Mouse (Mus musculus) CH12.LX (cell line): ENCODE results near the gene Lypd6.

Source experiments
- CTCF ChIP-seq, 2 experiments: IDR thresholded peaks in 1 of 2; conservative IDR thresholded peaks in 1 of 2; 2 replicates each; pipeline ENCODE4 v1.5.1; 2011 to 2012; ENCODE audit warnings: low read depth in 2 of 2, low read length in 2 of 2, improper control_type of control experiment in 1 of 2, inconsistent platforms in 1 of 2, mild to moderate bottlenecking in 1 of 2, moderate library complexity in 1 of 2
- JUND ChIP-seq: conservative IDR thresholded peaks from 2 replicates; pipeline ENCODE4 v1.6.1; 2011; ENCODE audit warnings: low read depth, low read length, improper control_type of control experiment

DNA sequence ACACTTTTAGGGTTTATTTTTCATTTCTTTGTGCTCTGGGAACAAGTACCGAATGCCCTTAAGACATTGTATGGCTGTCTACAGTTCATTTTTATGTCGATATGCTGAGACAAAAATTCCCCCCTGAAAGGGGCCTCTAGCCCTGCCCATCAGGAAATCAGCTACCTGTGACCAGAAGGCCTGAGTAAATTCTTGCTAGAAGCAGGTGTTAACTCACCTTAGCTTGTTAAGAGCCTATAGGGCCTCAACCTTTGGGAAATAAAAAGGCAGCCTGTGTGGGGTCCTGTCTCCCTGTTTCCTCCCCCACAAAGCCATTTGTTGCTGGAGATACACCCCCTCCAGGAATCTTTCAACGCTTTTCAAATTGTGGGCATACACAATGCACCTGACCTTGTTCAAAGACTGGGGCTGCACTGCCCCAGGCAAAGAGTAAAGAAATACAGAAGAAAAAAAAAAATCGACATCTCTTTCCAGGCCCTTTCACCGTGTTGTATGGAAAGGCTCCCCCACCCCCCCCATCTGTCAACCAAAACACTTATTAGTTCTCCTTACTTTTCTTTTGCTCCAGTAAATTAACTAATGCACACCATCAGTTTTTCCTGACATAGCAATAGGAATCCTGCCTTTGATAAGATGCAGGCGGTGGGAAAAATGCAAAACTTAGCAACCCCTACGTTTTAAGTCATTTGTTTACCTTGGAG, 21.9 kb upstream of the Lypd6 start:
- TF ChIP-seq CTCF (conservative IDR thresholded peaks at IDR 0.05 in 1 of 2, IDR thresholded peaks at IDR 0.05 in 1 of 2; ENCODE audit: low read depth in 2 of 2, low read length in 2 of 2) (no peak), JUND (no peak)
